Mouse (Mus musculus): ENCODE measurements around the gene Dner. TPM values are rescaled to one million over a fixed set of nuclear protein-coding genes. Genes with fewer than 3 reads are reported as not detected.

Gene Dner
- total RNA-seq, 4 experiments from 2014 or later = 5.0 to 9.6 (median 6.0) TPM

GRCm38 (mm10) chr1:84628244-84628643, 67.8 kb downstream of the Dner start:
- no peak for DNase-seq

GRCm38 (mm10) chr1:84622978-84623554, 73.0 kb downstream of the Dner start:
- no peak for DNase-seq

GRCm38 (mm10) chr1:84621308-84621707, 74.7 kb downstream of the Dner start:
- peak; percentile 5 for DNase-seq

- DNase-seq = no peak
These were observed 76.8 kb downstream of the Dner start for GRCm38 (mm10) chr1:84619131-84619760.

GRCm38 (mm10) chr1:84618094-84618493, 77.9 kb downstream of the Dner start:
- DNase-seq = no peak

- DNase-seq = no peak
These were observed 79.9 kb downstream of the Dner start for GRCm38 (mm10) chr1:84616133-84616532.

- DNase-seq = no peak
These were observed 81.4 kb downstream of the Dner start for GRCm38 (mm10) chr1:84614596-84614995.

GRCm38 (mm10) chr1:84613119-84613518, 82.9 kb downstream of the Dner start:
- no peak for DNase-seq

- DNase-seq = no peak
These were observed 84.7 kb downstream of the Dner start for GRCm38 (mm10) chr1:84611331-84611730.

GRCm38 (mm10) chr1:84599025-84599424, 97.0 kb downstream of the Dner start:
- DNase-seq = no peak

GRCm38 (mm10) chr1:84596023-84596422, 100.0 kb downstream of the Dner start:
- no peak for DNase-seq

- DNase-seq = no peak
These were observed 103.6 kb downstream of the Dner start for GRCm38 (mm10) chr1:84592394-84592793.

- no peak for DNase-seq
These were observed 105.5 kb downstream of the Dner start for GRCm38 (mm10) chr1:84590534-84590933.

- DNase-seq = no peak
These were observed 110.6 kb downstream of the Dner start for GRCm38 (mm10) chr1:84585434-84585833.

- peak; percentile 32 for DNase-seq
These were observed 114.2 kb downstream of the Dner start for GRCm38 (mm10) chr1:84581812-84582211.

GRCm38 (mm10) chr1:84561841-84562240, 134.2 kb downstream of the Dner start:
- peak; percentile 8 for DNase-seq

- no peak for DNase-seq
These were observed 134.6 kb downstream of the Dner start for GRCm38 (mm10) chr1:84561387-84561786.

- DNase-seq = no peak
These were observed 139.2 kb downstream of the Dner start for GRCm38 (mm10) chr1:84556546-84557511.

- DNase-seq = no peak
These were observed 144.0 kb downstream of the Dner start for GRCm38 (mm10) chr1:84552005-84552404.

GRCm38 (mm10) chr1:84550065-84550368, 146.0 kb downstream of the Dner start:
- DNase-seq = no peak

GRCm38 (mm10) chr1:84549367-84550064, 146.5 kb downstream of the Dner start:
- DNase-seq = no peak

- no peak for DNase-seq
These were observed 160.0 kb downstream of the Dner start for GRCm38 (mm10) chr1:84536069-84536468.

- DNase-seq = no peak
These were observed 170.5 kb downstream of the Dner start for GRCm38 (mm10) chr1:84525514-84525913.

All from adrenal gland, adult 8-10 months (tissue).